Mouse (Mus musculus): Measurements from ENCODE around the gene Tle3. TPM values are rescaled to one million over a fixed set of nuclear protein-coding genes. Genes with fewer than 3 reads are reported as not detected.

Tle3 gene
- polyA plus RNA-seq, 1 experiment from 2014 or later, result 18.6 TPM

- 34% methylated on average over 18 of the region's 18 CpGs for WGBS
- Histone ChIP-seq H3K9me3 (no peaks in the 10 kb centered on the region), H3K27ac (no peak overlapping the region), H3K4me2 (replicated peaks) (no peak overlapping the region), H3K4me3 (replicated peaks) (no peak overlapping the region), H3K36me3 (peaks cover 3% of the 10 kb centered on the region; the same call in 1 of the 2 replicates), H3K9ac (no peak overlapping the region), H3K27me3 (replicated peaks) (no peaks in the 10 kb centered on the region), H3K4me1 (replicated peaks) (peaks cover 78% of the 10 kb centered on the region)
- ATAC-seq, result no peak
Measured at GRCm38 (mm10) chr9:61380258-61381062, 8.3 kb downstream of the Tle3 start.

- no peak overlapping the region for H3K27ac ChIP-seq
- peaks cover 3% of the 10 kb centered on the region; the same call in 1 of the 2 replicates for H3K36me3 ChIP-seq
- ATAC-seq, result no peak
- no peaks in the 10 kb centered on the region for H3K27me3 ChIP-seq (replicated peaks)
- peaks cover 77% of the 10 kb centered on the region for H3K4me1 ChIP-seq (replicated peaks)
- H3K9ac ChIP-seq, result no peak overlapping the region
- H3K4me2 ChIP-seq (replicated peaks), result no peak overlapping the region
- no peak overlapping the region for H3K4me3 ChIP-seq (replicated peaks)
- WGBS, result 61% methylated on average over 2 of the region's 2 CpGs
- H3K9me3 ChIP-seq, result no peaks in the 10 kb centered on the region
Measured at GRCm38 (mm10) chr9:61381063-61381408, 8.9 kb downstream of the Tle3 start.

GRCm38 (mm10) chr9:61381445-61381844 is 9.3 kb downstream of the Tle3 start:
- Histone ChIP-seq H3K9ac (no peak overlapping the region), H3K36me3 (peaks cover 3% of the 10 kb centered on the region; the same call in 1 of the 2 replicates), H3K4me3 (replicated peaks) (no peak overlapping the region), H3K27me3 (replicated peaks) (no peaks in the 10 kb centered on the region), H3K4me1 (replicated peaks) (peaks cover 73% of the 10 kb centered on the region), H3K27ac (no peak overlapping the region), H3K4me2 (replicated peaks) (no peak overlapping the region), H3K9me3 (no peaks in the 10 kb centered on the region)
- no peak for ATAC-seq
- 88% methylated on average over 3 of the region's 3 CpGs for WGBS

GRCm38 (mm10) chr9:61382595-61383186 is 10.5 kb downstream of the Tle3 start:
- Histone ChIP-seq H3K4me2 (replicated peaks) (no peak overlapping the region), H3K27ac (0 out of 2 replicates have a peak overlapping the region, but pooled peaks have one; percentile 32), H3K9ac (no peak overlapping the region), H3K9me3 (no peaks in the 10 kb centered on the region), H3K27me3 (replicated peaks) (no peaks in the 10 kb centered on the region), H3K4me1 (replicated peaks) (peaks cover 61% of the 10 kb centered on the region), H3K4me3 (replicated peaks) (no peak overlapping the region), H3K36me3 (peaks cover 3% of the 10 kb centered on the region; the same call in 1 of the 2 replicates)
- 51% methylated on average over 8 of the region's 8 CpGs for WGBS
- no peak for ATAC-seq

GRCm38 (mm10) chr9:61384101-61384500 is 11.9 kb downstream of the Tle3 start:
- Histone ChIP-seq H3K4me2 (replicated peaks) (no peak overlapping the region), H3K36me3 (peaks cover 7% of the 10 kb centered on the region; the same call in 1 of the 2 replicates), H3K9ac (no peak overlapping the region), H3K4me3 (replicated peaks) (no peak overlapping the region), H3K9me3 (no peaks in the 10 kb centered on the region), H3K4me1 (replicated peaks) (peaks cover 56% of the 10 kb centered on the region), H3K27me3 (replicated peaks) (no peaks in the 10 kb centered on the region), H3K27ac (no peak overlapping the region)
- ATAC-seq, result no peak
- WGBS, result 71% methylated on average over 6 of the region's 6 CpGs

- Histone ChIP-seq H3K4me3 (replicated peaks) (no peak overlapping the region), H3K9ac (no peak overlapping the region), H3K36me3 (0 out of 2 replicates have a peak, but pooled peaks cover 7% of the 10 kb centered on the region), H3K4me1 (replicated peaks) (peaks cover 49% of the 10 kb centered on the region), H3K27me3 (replicated peaks) (no peaks in the 10 kb centered on the region), H3K9me3 (no peaks in the 10 kb centered on the region), H3K27ac (no peak overlapping the region), H3K4me2 (replicated peaks) (no peak overlapping the region)
- no peak for ATAC-seq
- WGBS, result 50% methylated on average over 16 of the region's 16 CpGs
Measured at GRCm38 (mm10) chr9:61384646-61385443, 12.7 kb downstream of the Tle3 start.

- H3K27me3 ChIP-seq (replicated peaks), result no peaks in the 10 kb centered on the region
- no peak overlapping the region for H3K4me3 ChIP-seq (replicated peaks)
- 0 out of 2 replicates have a peak, but pooled peaks cover 14% of the 10 kb centered on the region for H3K36me3 ChIP-seq
- no peak overlapping the region for H3K27ac ChIP-seq
- ATAC-seq, result no peak
- 41% methylated on average over 8 of the region's 8 CpGs for WGBS
- H3K9ac ChIP-seq, result no peak overlapping the region
- peaks cover 47% of the 10 kb centered on the region for H3K4me1 ChIP-seq (replicated peaks)
- H3K9me3 ChIP-seq, result no peaks in the 10 kb centered on the region
- H3K4me2 ChIP-seq (replicated peaks), result no peak overlapping the region
Measured at GRCm38 (mm10) chr9:61385753-61386152, 13.6 kb downstream of the Tle3 start.

- H3K4me1 ChIP-seq (replicated peaks), result peaks cover 50% of the 10 kb centered on the region
- no peak overlapping the region for H3K27ac ChIP-seq
- H3K27me3 ChIP-seq (replicated peaks), result no peaks in the 10 kb centered on the region
- 0 out of 2 replicates have a peak, but pooled peaks cover 14% of the 10 kb centered on the region for H3K36me3 ChIP-seq
- WGBS, result 85% methylated on average over 2 of the region's 2 CpGs
- H3K9ac ChIP-seq, result no peak overlapping the region
- no peak for ATAC-seq
- H3K4me2 ChIP-seq (replicated peaks), result no peak overlapping the region
- H3K4me3 ChIP-seq (replicated peaks), result no peak overlapping the region
- H3K9me3 ChIP-seq, result no peaks in the 10 kb centered on the region
Measured at GRCm38 (mm10) chr9:61386314-61386713, 14.1 kb downstream of the Tle3 start.

- no peaks in the 10 kb centered on the region for H3K9me3 ChIP-seq
- 85% methylated on average over 5 of the region's 5 CpGs for WGBS
- peaks cover 59% of the 10 kb centered on the region for H3K4me1 ChIP-seq (replicated peaks)
- no peak overlapping the region for H3K4me2 ChIP-seq (replicated peaks)
- no peak overlapping the region for H3K9ac ChIP-seq
- H3K4me3 ChIP-seq (replicated peaks), result no peak overlapping the region
- H3K27me3 ChIP-seq (replicated peaks), result no peaks in the 10 kb centered on the region
- H3K36me3 ChIP-seq, result 0 out of 2 replicates have a peak, but pooled peaks cover 16% of the 10 kb centered on the region
- no peak for ATAC-seq
- H3K27ac ChIP-seq, result no peak overlapping the region
Measured at GRCm38 (mm10) chr9:61387797-61388196, 15.6 kb downstream of the Tle3 start.

GRCm38 (mm10) chr9:61388214-61388613 is 16.0 kb downstream of the Tle3 start:
- H3K27me3 ChIP-seq (replicated peaks), result no peaks in the 10 kb centered on the region
- H3K9ac ChIP-seq, result no peak overlapping the region
- H3K27ac ChIP-seq, result no peak overlapping the region
- no peak for ATAC-seq
- no peak overlapping the region for H3K4me3 ChIP-seq (replicated peaks)
- H3K4me2 ChIP-seq (replicated peaks), result no peak overlapping the region
- peaks cover 16% of the 10 kb centered on the region; the same call in 1 of the 2 replicates for H3K36me3 ChIP-seq
- 84% methylated on average over 12 of the region's 12 CpGs for WGBS
- peaks cover 56% of the 10 kb centered on the region for H3K4me1 ChIP-seq (replicated peaks)
- H3K9me3 ChIP-seq, result no peaks in the 10 kb centered on the region

- H3K9ac ChIP-seq, result no peak overlapping the region
- peaks cover 57% of the 10 kb centered on the region for H3K4me1 ChIP-seq (replicated peaks)
- no peak overlapping the region for H3K4me2 ChIP-seq (replicated peaks)
- no peaks in the 10 kb centered on the region for H3K27me3 ChIP-seq (replicated peaks)
- 60% methylated on average over 13 of the region's 14 CpGs for WGBS
- H3K27ac ChIP-seq, result no peak overlapping the region
- H3K36me3 ChIP-seq, result peaks cover 21% of the 10 kb centered on the region; the same call in 1 of the 2 replicates
- ATAC-seq, result peak; percentile 39; the same call in 1 of the 2 replicates
- H3K9me3 ChIP-seq, result no peaks in the 10 kb centered on the region
- no peak overlapping the region for H3K4me3 ChIP-seq (replicated peaks)
Measured at GRCm38 (mm10) chr9:61388689-61389403, 16.7 kb downstream of the Tle3 start.

- no peak for ATAC-seq
- Histone ChIP-seq H3K27ac (peak overlapping the region; percentile 32; the same call in 1 of the 2 replicates), H3K4me3 (replicated peaks) (no peak overlapping the region), H3K36me3 (peaks cover 23% of the 10 kb centered on the region), H3K4me2 (replicated peaks) (no peak overlapping the region), H3K9me3 (no peaks in the 10 kb centered on the region), H3K27me3 (replicated peaks) (no peaks in the 10 kb centered on the region), H3K4me1 (replicated peaks) (peaks cover 54% of the 10 kb centered on the region), H3K9ac (no peak overlapping the region)
- 52% methylated on average over 7 of the region's 7 CpGs for WGBS
Measured at GRCm38 (mm10) chr9:61389404-61389701, 17.2 kb downstream of the Tle3 start.

All from intestine, embryonic 15.5 days (tissue).